Mouse (Mus musculus) ES-Bruce4 (cell line): Measurements from ENCODE around the gene Lpcat3.

Source experiments
- CTCF ChIP-seq: IDR thresholded peaks from one replicate; pipeline ENCODE4 v1.8.1; 2011; ENCODE audit warnings: low read depth, low read length
- EP300 ChIP-seq: IDR thresholded peaks from 2 replicates; pipeline ENCODE4 v1.6.1; 2011; ENCODE audit warnings: low read depth, low read length; ENCODE audit not compliant: insufficient read depth
- POLR2A ChIP-seq: IDR thresholded peaks from one replicate; pipeline ENCODE4 v1.8.1; 2011; ENCODE audit warnings: low read length; ENCODE audit not compliant: insufficient read depth

DNA sequence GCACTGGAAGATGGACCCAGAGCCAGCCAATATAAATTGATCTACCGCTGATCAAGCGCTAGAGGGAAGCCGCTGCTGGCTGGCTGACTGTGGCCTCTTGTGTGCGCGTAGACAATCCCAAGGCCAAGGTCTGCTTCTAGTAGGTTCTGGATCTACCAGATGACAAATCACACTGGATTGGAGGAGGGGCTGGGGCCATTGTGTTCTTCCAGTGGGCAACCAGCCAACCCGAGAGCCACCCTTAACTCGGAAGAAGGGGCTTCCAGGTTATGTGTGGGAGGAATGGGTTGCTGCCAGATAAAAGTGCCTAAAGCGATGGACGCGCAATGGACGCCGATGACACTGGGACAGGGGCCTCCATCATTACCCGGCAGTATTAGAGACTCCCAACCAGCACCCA, 55.1 kb downstream of the Lpcat3 start:
- no peak for TF ChIP-seq CTCF
- no peak for TF ChIP-seq EP300
- no peak for TF ChIP-seq POLR2A
